Mouse (Mus musculus): ENCODE data around the gene Thap12.

DNA sequence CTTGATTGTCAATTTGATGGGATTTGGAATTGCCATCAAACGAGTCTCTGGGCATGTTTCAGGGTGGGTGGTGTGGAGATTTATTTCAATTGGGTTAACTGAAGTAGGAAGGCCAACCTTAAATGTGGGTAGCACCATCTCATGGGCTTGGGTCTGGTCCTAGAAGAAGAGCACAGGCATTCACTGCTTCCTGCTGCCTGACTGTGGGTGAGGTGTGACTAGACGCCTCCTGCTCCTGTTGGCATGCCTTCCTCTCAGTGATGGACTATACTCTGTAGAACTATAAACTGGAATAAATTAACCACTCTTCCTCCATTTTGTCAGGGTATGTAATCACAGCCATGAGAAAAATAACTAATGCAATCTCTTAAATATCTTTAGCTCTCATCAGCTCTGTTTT lies 22.2 kb upstream of the Thap12 start:
- TF ChIP-seq CTCF (IDR thresholded peaks at IDR 0.05; ENCODE audit: control insufficient read depth, insufficient read depth, insufficient replicate concordance, low read depth, low read length): no peak
- TF ChIP-seq POLR2A (IDR thresholded peaks at IDR 0.05; ENCODE audit: control insufficient read depth, low read depth, low read length): no peak

Measured in testis, adult 2 months (tissue).